Mouse (Mus musculus): ENCODE data around the gene Dmc1.

DNA sequence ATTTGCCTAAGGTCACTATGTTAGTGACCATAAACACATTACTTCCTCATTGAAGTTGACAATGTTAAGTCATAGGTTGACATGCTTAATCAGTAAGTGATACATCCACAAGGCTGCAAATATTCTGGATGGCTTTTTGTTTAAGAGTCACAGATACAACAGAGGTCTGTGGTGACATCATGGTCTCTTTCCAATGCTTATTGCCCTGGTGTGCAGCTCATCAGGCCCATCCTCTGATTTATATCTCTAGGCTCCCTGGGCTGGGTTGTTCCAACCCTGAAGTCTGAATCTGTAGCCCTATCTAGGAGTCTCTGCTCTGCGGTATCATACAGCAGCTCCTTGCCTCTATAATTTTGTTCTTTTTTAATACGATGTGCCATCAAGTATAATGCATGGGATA, 28.0 kb downstream of the Dmc1 start:
- TF ChIP-seq CTCF (IDR thresholded peaks at IDR 0.05; ENCODE audit: borderline replicate concordance, control insufficient read depth, extremely low read depth, insufficient read depth, low read length, poor library complexity) (no peak), POLR2A (IDR thresholded peaks at IDR 0.05; ENCODE audit: control insufficient read depth, extremely low read depth, insufficient read depth, low read length, poor library complexity) (no peak)
